Mouse (Mus musculus) adrenal gland, adult (tissue): ENCODE measurements around the gene 2900011O08Rik.

Experiments
- DNase-seq, 2 experiments: peaks; one replicate each; pipeline ENCODE4 v3.0.0; 2022 to 2023; ENCODE audit warnings: low spot score in 1 of 2; ENCODE audit not compliant: inconsistent age in 2 of 2

Gene 2900011O08Rik

DNA sequence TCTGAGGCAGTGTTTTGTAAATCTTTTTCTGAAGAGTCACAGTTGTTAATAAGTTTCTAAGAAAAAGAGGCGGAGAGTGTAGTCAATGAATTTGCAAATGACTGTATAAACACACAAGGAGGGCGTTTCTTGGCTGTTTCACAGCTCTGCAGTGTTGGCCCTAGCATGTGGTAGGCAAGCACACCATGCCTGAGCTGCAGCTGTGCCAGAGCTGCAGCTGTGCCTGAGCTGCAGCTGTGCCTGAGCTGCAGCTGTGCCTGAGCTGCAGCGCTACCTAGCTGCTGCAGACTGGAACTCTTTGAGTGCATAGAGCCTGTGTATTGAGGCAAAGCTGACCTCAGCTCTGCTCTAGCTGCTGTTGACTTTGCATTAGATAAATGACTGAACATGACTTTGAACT, 17.8 kb downstream of the 2900011O08Rik start:
- DNase-seq, result peak in 1 of 2 experiments; percentile 27

DNA sequence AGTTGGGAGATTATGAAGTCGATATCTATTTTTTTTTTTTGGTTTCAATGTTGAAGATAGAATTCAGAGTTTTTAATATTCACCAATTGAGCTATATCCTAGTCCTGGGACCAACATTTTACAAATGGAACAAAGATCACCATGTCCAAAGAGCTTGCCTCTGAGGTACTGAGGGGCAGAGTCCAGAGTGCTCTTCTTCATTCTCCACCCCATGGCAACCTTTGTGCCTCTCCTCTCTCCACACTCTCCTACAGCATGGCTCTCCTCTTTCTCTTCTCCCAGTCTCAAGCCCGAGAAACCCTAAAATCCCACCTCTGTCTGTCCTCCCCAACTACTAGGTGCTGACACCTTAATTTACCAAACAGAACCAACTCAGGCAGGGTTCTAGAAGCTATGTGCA, 18.3 kb downstream of the 2900011O08Rik start:
- no peak for DNase-seq

DNA sequence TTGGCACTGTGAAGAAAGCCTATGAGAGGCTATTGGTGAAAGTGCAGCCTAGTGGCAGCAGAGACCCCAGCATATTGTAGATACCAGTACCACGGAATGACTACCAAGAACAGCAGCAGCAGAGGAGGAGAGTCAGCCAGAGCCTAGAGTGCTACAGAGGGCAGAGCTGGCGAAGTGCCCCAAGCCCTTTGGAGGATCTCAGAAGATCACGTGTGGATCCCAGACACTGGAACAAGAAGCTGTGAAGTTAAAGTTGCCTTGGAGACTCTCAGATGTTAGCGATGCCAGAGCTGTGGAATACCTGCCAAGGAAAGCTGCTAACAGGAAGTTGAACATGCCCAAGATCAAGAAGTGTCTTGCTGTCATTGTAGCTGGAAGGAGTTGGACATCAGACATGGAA, 18.9 kb downstream of the 2900011O08Rik start:
- no peak for DNase-seq

DNA sequence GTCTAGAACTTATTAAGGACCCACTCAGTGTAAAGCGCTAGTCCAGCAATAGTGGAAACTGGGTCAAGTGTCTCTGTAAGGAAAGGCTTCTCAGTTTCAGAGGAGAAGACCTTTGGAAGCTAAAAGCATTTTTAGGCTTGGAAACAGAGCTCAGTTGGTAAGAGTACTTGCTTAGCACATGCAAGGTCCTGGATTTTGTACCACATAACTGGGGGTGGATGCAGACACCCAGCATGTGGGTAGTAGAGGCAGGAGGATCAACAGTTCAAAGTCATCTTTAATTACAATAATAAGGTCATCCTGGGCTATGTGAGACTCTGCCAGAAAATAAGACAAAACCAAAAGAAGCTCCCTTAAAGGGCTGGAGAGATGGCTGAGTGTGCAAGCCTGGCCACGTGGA, 21.7 kb downstream of the 2900011O08Rik start:
- DNase-seq, result no peak

DNA sequence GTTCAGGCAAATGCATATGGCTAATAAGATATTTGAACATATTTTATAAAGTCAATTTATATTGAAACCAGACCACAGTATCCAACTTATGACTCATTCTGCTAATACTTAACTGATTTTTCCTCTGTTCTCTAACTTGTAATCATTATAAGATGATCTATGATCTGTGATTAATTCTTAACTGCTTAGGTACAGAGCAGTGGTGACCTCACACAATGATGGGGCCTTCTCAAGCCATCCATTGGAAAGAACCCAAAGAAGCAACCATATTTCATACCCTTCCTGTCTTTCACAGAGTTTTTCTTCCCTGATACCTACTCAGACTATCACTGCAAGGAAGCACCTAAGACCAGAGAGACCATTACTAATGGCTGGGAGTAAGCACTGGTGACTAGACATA, 22.3 kb downstream of the 2900011O08Rik start:
- DNase-seq, result no peak

DNA sequence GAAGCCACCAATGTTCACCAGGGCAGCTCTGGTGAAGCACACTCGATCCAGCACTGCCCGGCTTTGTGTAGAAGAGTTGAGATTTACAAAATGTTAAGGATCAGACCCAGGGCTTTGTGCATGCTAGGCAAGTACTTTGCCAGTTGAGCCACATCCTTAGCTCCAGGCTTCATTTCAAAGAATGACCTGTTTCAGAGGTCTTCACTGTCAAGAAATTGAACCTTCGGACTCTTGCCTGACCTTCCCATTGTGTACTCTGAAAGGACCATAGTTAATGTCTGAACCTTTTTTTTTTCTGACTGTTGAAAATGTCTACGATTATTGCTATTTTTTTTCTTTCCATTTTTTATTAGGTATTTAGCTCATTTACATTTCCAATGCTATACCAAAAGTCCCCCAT, 23.6 kb downstream of the 2900011O08Rik start:
- no peak for DNase-seq

DNA sequence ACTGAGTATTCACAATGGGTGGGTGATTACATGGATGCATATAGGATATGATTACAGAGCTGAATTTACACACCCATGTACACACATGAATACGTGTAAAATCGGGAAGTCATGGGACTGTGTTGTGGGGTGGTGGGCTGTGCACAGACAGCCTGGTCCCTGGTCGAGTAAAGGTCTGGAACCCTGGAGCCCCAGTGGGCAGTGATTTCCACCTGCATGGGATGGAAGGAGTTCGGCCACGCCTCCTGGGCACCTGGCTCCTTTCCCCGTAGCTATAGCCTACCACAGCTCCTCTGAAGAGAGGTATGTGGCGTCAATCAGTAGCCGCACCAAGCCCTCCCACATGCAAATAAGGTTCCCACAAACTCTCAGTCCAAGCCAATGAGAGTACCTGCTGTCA, 30.9 kb downstream of the 2900011O08Rik start:
- DNase-seq, result no peak

DNA sequence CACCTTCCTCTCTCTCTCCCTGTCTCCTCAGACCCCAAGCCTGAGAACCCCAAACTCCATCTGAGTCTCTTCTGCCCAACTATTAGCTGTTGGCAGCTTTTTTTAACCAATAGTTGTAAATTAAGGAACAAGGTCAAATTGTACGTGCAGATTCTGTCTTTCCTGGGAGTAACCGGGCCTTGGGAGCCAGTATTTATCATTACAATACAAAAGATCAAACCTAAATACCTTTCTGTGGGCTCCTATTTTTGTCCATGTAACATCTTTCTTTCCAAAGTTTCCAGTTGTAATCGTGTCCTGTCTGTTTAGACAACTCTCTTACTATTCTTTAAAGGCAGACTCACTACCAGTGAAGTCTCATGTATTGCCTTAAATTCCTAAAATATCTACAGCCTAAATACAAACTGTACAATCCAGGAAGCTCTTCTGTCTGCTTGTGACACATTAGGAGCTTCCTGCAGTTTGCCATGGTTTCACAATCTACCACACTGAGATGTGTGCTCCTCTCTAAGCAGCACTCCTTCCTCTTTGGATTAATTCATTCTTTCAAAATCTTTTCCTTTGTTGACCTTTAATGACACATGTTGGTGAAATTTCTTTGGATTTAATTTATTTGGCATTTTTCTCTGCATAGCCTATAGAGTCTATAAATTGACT, 34.9 kb downstream of the 2900011O08Rik start:
- DNase-seq, result no peak

DNA sequence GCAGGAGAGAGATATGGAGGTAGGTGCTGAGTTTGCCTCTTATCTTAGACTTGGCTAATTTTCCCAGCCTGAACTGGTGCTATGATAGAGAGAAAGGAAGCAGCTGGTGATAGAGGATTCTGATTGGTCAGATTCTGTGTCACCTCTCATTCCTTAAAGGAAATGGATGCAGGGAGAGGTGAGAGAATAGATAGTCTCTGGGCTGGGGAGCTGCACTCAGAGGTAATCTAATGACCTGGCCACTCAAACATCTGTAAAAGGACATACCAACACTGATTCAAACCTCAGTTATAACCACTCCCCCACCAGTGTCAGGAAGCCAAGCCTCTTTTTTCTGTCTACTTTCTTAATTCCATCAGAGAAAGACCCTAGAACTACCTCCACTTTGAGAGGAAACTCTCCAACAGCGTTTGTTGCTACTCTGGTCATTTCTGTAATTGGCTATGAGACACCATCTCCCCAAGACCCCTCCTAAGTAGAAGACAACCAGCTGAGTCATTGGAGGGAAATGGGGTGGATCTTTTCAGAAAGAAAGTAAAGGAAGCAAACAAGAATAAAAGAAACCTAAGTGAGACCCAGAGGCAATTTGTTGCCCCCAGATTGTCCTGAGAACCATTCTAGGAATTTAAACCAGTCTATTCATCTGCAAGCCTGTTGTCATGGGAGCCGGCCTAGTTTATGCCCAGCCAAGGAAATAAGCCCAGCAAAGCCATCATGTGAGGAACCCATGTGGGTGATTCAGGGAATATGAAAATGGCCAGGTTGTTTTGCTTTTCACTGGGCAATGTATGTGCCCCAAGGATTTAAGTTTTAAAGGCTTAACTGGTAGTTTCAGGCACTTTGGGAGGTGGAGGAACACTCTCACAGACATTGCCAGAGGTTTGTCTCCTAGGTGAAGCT, 38.9 kb downstream of the 2900011O08Rik start:
- no peak for DNase-seq

DNA sequence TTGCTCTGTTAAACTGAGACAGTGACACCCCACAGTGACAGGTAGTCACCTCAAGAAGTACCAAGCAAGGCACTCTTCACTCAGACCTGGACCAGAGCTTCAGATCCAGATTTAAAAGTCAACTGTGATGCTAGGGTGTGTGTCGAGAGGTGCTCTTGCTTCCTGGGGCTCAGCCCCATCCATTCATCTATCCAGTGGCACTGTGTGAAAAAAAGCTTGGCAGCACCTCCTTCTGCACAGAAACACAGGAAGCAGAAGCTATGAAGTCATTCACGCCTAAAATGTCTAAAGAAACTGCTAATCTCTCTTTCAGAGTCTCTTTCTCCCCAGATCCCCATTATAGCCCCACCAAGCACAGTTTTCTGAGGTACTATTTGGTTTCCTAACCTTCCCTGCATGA, 42.7 kb downstream of the 2900011O08Rik start:
- peak in 1 of 2 experiments; percentile 19 for DNase-seq

DNA sequence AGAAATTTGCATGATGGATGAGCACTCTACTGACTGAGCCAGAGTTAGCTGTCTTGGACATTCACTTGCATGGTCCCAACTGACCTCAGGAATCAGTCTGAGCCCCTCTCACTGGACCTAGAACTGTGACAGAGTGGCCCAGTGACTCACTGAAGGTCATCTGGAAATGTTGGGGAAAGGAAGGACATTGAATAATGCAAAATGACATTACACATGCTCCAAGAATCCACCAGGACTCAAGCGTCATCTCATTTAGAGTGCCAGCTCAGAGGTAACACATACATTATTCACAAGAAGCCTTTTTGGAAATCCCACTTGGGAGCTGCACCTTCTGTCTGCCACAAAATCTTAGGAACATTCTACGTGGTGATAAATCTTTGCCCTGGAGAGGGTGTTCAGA, 43.4 kb downstream of the 2900011O08Rik start:
- DNase-seq, result peak; percentile 72 to 82

DNA sequence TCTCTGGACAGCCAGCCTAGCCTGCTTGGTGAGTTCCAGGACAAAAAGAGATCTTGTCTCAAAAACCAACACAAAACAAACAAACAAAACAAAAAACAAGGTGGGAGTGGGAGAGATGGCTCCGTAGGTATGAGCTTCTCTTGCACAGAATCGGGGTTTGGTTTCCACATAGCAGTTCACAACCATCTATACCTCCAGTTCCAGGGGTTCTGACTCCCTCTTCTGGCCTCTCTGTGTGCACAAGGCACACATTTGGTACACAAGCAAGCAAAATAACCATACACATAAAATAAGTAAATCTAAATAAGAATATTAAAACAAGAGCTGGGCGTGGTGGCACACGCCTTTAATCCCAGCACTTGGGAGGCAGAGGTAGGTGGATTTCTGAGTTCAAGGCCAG, 44.2 kb downstream of the 2900011O08Rik start:
- DNase-seq, result peak in 1 of 2 experiments; percentile 30

DNA sequence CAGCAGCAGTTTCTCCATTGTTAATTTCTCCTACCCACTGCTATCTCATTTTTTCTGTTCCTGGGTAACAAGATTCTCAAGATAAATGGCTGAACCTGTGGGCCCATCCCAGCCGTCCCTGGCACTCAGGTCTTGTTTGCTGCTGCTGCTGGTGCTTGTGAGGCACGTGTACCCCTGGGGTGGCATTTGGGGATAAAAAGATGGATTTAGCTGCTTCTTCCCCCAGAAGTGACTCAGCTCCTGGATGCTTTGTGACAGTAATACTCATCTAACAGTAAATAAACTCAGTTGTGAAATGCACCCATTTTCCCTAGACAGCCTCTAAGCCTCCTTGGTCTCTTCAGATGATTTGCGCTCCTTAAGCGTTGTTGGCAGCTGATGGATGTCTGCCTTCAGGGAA, 46.7 kb downstream of the 2900011O08Rik start:
- no peak for DNase-seq

DNA sequence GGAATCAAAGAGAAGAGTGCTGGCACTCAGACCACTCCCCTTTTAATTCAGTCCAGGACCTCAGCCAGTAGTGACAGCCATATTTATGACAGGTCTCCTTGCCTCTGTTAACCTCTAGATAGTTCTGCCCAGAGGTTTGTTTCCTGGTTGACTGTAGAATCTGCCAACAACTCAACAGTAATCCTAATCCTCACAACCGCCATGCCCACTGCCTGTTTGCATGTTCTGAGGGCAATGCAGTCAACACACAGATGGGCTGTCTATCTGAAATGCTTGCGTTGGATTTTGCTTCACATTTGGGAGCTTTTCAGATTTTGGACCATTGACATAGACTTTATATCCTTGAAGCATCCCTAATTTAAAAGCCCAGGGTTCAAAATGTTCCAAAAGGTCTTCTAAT, 56.0 kb downstream of the 2900011O08Rik start:
- no peak for DNase-seq

DNA sequence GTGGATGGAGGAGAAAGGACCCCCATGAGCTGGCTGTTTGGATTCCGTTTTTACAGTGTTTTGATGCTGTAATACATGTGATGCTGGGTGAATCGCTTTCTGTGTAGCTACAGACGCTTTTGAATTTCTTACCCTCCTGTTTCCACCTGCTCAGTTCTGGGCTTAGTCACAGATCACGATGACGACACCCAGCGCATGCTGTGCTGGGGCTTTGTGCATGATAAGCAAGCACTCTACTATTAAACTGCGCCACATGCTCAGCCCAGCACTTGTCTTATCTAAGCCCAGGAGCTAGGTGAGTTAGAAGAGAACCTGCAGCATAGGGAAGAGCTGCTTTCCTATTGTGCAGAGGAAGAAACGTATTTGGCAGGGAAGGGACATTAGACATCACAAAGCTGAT, 58.3 kb downstream of the 2900011O08Rik start:
- no peak for DNase-seq

DNA sequence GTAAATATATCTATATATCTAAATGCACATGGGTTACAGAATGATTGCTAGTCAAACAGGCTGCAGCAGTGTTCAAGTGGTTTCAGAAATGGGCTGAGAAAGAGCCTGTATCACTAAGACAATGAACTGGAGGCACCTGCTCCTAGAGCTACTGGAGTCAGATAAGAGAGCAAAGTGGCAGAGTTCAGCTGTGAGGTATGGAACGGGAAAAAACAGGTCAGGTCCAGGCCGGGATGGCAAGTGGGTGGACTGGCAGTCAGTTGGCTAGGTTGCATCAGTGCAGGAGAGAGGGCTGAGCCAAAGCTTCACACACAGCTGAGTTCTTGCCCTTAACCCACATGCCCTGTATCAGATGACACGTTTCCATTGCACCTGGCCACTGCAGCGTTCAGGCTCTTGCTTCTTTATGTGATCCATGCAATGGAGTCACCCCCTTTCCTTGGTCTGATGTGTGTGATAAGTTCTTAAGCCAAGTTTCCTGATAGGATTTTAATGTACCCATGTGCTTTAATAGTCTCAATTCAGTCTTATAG, 59.9 kb downstream of the 2900011O08Rik start:
- DNase-seq, result no peak

DNA sequence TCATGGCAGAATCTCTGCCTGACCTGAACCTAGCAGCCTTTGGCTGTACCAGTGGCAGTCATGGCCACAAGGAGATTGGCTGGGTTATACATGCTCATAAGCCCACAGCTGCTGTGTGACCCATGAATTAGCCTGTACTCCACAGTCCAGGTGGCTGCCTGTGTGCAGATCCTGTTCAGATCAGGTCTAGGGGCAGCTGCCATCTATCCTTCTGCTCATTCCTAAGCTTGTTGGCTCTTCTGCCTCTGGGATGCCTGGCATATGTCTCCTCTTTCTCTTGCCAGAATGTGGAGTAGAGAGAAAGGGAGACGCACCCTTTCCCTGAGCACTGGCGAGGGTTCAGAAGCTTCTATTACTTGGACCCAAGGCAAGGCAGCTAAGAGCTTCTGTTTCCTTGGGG, 65.8 kb downstream of the 2900011O08Rik start:
- DNase-seq, result no peak

DNA sequence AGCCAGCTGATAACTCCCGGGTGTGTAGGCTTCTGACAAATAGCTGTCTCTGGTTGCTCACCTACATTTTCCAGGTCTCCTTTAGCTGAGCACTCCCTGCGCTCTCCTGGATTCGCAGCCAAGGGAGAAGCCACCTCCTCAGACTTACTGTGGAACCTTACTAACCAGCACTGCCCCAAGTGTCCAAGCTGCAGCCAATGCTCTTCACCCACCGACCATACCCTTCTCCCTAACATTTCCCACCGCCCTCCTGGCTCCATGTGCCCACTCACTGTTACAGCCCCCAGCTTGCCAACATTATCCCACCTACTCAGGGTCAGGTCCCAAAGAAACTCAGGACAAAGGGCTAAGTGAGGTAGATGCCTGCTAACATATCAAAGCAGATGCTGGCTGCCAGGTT, 66.7 kb downstream of the 2900011O08Rik start:
- no peak for DNase-seq

DNA sequence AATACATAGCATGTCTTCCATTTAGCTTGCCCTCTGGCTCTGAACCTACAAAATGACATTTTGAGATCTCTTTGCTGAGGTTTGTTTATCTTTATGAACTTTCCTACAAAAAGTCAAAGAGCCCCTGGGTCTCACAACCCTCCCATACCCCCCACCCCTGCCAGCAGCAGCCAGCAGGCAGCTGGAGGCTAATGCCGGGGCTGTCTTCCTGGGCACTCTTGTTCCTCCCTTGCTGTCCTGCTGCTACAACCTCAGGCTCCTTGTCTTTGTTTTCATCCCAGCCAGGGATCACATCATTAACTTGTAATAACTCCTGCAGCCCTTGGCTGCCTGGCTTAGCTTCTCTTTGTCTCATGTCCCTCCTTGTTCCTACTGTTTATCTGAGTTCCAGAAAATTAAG, 68.9 kb downstream of the 2900011O08Rik start:
- no peak for DNase-seq

DNA sequence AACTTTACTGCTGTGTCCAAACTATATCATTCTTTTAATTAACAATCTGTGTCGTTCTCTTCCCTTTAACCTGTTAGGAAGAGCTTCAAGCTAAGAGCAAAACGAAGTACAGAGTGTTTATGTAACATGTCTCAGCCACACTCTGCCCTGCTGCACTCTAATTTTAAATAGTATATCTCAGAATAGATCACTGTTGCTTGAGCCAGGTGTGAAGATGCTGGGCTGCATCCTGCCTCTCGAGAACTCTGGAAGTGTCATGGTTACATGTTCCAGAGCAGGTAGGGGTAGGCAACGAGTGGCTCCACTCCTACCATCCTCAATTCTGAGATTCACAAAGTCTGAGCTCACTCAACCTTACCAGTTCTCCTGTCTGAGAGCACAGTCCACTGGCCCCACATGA, 70.3 kb downstream of the 2900011O08Rik start:
- DNase-seq, result no peak

DNA sequence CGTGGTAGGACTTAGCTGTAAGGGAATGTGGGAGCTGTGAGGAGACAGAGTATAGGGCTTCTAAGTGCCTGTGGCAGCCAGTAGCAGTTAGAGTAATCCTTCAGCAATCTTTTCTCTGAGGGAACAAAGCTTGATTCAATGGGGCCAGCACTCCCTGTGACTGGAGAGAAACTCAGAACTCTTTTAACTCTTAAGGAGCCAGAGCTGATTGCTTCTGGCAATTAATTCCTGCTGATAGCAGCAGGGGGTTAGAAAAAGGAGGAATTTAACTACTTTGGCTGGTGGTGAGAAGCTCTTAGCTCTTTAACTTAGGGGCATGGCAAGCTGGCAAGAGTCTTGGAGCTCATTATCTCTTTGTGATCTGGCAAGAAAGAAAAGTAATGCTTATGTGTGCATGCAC, 72.1 kb downstream of the 2900011O08Rik start:
- no peak for DNase-seq
